Mouse (Mus musculus) adrenal gland, adult 8-10 months (tissue): ENCODE measurements around the gene Sftpa1. TPM values are rescaled to one million over a fixed set of nuclear protein-coding genes. Genes with fewer than 3 reads are reported as not detected.
A peak's percentile ranks its signal among the peaks of the same experiment; 100 is the strongest.

Experiments used
- DNase-seq: peaks from one replicate; pipeline ENCODE4 v3.0.0; 2022
- total RNA-seq, 4 experiments: library from RNA; stranded (reverse); gene quantifications; 2 replicates each; pipeline ENCODE4 v1.2.4; 2022

The Sftpa1 gene
- total RNA-seq, 4 experiments from 2014 or later: 0.18 to 1.0 (median 0.44) TPM

DNA sequence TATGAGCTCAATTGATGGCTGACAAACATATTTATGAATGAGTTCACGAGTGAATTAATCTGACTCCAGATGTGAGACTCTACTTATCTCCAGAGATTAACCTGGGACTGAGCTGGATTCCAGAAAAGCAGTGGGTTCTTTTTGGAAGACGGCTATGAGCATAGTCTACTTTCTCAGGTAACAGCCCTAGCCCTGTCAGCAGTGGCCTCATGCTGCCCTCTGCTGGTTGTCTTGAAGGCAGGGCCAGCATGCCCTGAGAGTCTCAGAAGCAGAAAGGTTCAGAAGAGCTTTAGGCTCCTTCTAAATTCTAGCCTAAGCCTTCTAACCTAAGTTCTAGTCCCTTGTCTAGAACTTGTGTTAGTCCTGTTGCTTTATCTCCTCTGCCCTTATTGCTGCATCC lies 31.1 kb downstream of the Sftpa1 start:
- peak; percentile 23 for DNase-seq

DNA sequence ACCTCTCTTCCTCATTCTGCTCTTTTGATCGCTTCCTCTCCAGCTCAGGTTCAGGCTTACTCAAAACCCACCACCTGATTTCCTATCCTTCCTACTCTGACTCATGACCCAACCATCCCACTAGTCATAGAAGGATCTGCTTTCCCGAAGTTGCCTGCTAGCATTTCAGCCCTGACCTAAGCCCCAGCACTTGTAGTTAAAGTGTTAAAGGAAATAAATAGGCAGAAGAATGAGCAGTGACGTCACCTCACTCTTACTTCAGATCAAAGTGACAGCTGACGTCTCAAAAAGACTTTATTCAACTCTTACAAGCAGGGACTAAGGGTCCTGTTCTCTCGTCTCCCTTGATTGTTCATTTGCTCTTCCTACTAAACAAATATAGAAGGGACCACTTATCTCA lies 35.7 kb downstream of the Sftpa1 start:
- DNase-seq: no peak

DNA sequence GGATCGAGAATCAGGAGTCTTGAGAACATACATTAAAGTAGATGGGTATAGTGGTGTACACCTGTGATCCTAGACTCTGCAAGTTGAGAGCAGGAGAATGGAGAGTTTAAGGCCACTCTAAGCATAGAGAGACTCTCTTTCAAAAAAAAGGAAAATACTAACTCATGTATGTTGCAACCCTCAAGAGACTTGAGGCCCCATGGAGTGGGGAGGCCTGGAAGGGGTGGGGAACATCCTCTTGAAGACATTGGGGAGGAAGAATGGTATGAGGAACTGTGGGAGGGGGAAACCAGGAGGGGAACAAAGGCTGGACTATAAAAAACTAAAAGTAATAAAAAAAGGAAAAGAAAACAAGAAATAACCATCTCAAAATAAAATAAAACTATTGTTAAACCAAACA lies 37.0 kb downstream of the Sftpa1 start:
- DNase-seq: no peak

DNA sequence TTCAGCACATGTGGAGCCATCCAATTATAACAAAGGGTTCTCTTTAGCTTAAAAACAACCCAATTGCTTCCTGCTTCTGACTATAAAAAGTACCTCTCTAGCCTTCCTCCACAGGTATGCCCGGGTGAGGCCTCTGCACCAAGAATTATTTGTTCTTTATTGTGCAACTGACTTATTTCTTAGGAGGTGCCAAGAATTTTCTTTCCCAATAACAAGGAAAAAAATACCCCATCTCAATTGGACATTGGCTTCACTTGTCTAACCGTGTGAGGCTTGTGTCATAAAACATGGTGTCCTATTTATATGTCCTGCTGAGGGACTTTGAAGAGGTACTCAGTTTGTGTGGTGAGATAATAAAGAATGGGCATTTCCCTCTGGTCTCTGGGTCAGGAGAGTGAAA lies 38.9 kb downstream of the Sftpa1 start:
- DNase-seq: no peak

DNA sequence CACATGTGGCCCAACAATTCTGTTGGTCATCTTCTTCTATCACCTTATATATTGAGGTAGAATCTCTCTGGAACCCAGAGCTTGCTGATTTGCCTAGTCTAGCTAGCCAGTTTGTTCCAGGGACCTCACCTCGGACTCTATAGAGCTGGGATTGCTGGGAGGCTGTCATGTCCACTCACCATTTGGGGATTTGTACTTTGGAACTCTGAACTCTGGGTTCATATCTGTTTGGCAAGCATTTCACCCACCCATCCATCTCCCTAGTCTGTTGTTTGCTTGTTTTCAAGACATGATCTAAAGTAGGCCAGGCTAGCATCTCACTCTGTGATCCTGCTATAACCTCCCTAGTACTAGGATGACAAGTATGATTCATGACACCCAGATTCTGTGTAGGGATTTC lies 43.2 kb downstream of the Sftpa1 start:
- no peak for DNase-seq

DNA sequence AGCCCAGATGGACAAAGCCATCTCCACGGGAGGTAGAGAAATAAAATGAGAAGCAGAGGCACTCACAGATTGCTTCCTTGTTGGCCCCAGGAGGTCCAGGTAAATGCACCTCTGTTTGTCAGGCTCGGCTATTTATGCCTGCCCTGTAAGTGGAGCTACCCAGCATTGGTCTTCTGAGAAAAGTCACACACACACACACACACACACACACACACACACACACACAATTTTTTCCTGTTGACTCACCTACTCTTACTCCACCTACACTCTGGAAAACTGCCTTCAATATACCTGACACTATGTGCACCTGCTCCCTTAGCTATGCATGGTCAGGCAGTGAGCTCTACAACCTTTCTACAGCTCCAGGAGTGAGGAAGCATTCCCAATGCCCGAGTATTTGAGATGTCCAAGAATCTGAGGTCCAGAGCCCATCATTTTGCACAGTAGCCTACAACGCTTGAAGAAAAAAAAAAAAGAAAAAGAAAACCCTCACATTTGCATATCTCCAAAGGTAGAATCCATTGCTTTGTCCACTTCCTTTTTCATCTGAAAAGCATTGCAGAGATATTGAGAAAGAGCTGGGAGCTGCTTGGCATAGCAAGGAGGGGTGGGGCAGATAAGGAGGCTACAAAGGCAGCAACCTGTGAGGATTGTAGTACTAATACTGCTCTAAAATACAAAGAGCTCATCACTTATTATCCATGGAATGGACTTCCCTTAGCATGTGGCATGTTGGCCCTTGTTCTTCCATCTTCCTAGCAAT lies 53.7 kb downstream of the Sftpa1 start, which contains the start of gene Sftpd:
Sftpd (minus strand) TSS at position 91 of the 763 bp plus-strand sequence.
- DNase-seq: no peak

Other genes starting within 250 kb of the Sftpa1 start
- 1 to 10 TPM; 1.6 to 2.7 (median 2.4) TPM for gene Sh2d4b, start 238.5 kb upstream of the Sftpa1 start, total RNA-seq
- gene Tspan14, start 165.0 kb upstream of the Sftpa1 start, total RNA-seq: 10 to 100 TPM; 31.2 to 34.6 (median 33.0) TPM
- gene Fam213a, start 118.0 kb upstream of the Sftpa1 start, total RNA-seq: 10 to 100 TPM; 39.2 to 77.5 (median 71.6) TPM
- gene Dydc2, start 62.6 kb upstream of the Sftpa1 start, total RNA-seq: 1 to 10 TPM in 3 of 4 experiments, under 1 TPM in 1; 0.93 to 2.4 (median 1.6) TPM
- gene Dydc1, start 58.9 kb upstream of the Sftpa1 start, total RNA-seq: under 1 TPM in 1 of 4 experiments, not detected in 3; 0.37 TPM
- 1 to 10 TPM in 1 of 4 experiments, under 1 TPM in 1, not detected in 2; 0.70 to 1.0 TPM for gene Mat1a, start 26.7 kb upstream of the Sftpa1 start, total RNA-seq
- gene Mbl1, start 19.7 kb downstream of the Sftpa1 start, total RNA-seq: not detected
- not detected for gene Sftpd, start 53.4 kb downstream of the Sftpa1 start, total RNA-seq
- gene Gm2832, start 147.0 kb downstream of the Sftpa1 start, total RNA-seq: not detected
- gene Gm5798, start 216.8 kb downstream of the Sftpa1 start, total RNA-seq: not detected